Mouse (Mus musculus) embryo, embryonic 9.5 days (tissue): Measurements from ENCODE around the gene Usp15.

Experiments
- DNase-seq: peaks from one replicate; pipeline ENCODE4 v3.0.0-alpha.2; 2017; ENCODE audit errors: extremely low spot score

Usp15 gene

GRCm38 (mm10) chr10:123108121-123108520 is 88.7 kb downstream of the Usp15 start:
- DNase-seq: no peak

DNA sequence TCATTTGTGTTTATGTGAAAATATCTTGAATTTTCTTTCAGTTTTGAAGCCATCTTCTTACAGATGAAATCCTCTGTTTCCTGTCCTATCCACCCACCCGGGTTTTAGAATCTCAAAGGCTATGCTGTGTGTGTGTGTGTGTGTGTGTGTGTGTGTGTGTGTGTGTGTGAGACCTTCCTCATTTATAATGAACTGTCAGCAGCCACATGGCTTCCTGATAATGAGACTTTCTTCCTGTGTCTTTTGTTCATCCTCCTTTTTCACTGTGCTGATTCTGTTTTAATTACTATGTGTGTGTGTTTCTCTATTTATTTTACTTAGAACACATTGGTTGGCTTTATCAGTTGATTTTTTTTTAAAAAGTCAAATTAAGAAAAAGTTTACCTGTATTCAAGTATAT is 95.5 kb downstream of the Usp15 start:
- no peak for DNase-seq

GRCm38 (mm10) chr10:123100584-123100983 is 96.2 kb downstream of the Usp15 start:
- no peak for DNase-seq

- DNase-seq: no peak
Measured at GRCm38 (mm10) chr10:123094504-123094903, 102.3 kb downstream of the Usp15 start.

DNA sequence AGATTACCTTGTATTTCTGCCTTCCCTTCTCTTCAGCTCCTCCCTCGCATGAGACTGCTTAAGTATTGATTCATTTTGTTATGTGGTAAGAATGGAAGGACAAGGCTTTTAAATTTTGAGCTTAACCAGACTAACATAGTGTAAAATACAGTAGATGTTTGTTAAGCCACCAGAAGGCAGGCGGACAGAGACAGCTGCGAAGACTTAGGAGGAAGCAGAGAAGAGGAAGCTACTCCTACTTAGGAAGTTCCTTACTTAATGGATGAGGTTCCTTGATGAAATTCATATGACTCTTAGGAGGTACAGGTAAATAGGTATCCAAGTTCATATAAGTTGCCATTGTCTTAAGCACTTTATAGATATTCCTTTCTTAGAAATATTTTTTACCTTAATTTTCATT is 104.2 kb downstream of the Usp15 start:
- DNase-seq: no peak

DNA sequence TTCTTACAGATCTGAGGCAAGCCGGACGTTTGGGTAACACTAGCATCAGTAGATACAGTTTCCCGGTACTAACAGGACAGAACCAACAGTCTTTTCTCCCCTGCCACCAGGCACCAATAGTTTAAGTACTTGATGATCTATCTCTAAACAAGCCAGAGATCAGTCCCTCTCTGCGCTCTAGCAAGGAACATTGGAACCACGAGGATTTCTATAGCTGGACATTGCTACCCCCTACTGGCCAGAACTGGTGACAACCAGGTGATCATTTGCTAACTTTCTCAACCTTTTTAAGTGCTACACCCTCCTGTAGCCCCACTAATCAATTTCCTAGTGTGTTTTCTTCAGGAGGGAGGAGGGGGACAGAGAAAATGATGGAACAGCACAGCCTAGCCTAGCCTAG is 105.1 kb downstream of the Usp15 start:
- peak; percentile 60 for DNase-seq

GRCm38 (mm10) chr10:123089425-123089930 is 107.3 kb downstream of the Usp15 start:
- DNase-seq: no peak

- no peak for DNase-seq
Measured at GRCm38 (mm10) chr10:123086847-123087246, 109.9 kb downstream of the Usp15 start.

- DNase-seq: no peak
Measured at GRCm38 (mm10) chr10:123084900-123085641, 111.7 kb downstream of the Usp15 start.

- no peak for DNase-seq
Measured at GRCm38 (mm10) chr10:123084307-123084706, 112.5 kb downstream of the Usp15 start.

DNA sequence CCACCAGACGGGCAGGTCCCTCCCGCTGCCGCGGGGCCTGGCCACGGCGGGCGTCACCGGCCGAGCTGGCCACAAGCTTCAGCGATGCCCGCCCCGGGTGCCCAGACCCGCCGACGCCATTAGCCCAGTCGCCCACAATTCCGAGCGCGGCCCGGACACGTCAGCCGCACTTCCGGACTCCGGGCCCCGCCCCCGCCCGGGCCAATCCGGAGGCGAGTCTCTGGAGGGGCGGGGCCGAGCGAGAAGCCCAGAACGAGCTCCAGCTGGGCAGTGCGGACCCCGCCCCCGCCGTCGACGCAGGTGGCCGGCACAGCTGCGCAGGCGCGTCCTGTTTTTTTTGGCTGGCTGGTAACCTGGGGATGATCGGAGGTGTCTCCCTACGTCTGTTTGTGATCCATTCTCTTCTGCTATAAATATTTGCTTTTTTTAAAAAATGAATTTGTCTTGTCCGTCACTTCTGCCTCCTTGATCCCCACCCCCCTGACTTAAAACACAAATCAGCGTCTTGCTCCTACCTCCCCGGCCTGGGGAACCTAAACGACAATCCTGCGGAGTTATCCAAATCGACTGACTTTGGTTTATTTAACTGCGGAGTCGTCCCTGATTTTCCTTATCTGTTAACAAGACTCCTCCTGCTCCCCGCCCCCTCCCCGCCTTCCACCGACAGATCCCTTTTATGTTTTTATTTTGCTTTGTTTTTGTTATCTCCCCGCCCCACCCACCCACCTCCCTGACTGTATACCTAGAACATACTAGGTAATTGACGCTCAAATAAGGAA is 120.4 kb downstream of the Usp15 start, which contains the start of gene Mon2:
Mon2 (minus strand) TSS at position 261 of the 779 bp plus-strand sequence.
- DNase-seq: peak; percentile 91

GRCm38 (mm10) chr10:123075751-123076242 is 121.0 kb downstream of the Usp15 start:
- DNase-seq: peak; percentile 9

GRCm38 (mm10) chr10:123071997-123072396 is 124.8 kb downstream of the Usp15 start:
- no peak for DNase-seq

- DNase-seq: no peak
Measured at GRCm38 (mm10) chr10:123063021-123063420, 133.8 kb downstream of the Usp15 start.

GRCm38 (mm10) chr10:123060831-123061230 is 136.0 kb downstream of the Usp15 start:
- no peak for DNase-seq

- DNase-seq: no peak
Measured at GRCm38 (mm10) chr10:123057082-123057481, 139.7 kb downstream of the Usp15 start.

- DNase-seq: no peak
Measured at GRCm38 (mm10) chr10:123056463-123056862, 140.3 kb downstream of the Usp15 start.

- DNase-seq: no peak
Measured at GRCm38 (mm10) chr10:123055205-123056000, 141.4 kb downstream of the Usp15 start.
